Mouse (Mus musculus) natural killer cell, adult 2 months (primary cell): ENCODE results near the gene Cnep1r1.

Experiments used
- DNase-seq, 2 experiments: peaks; one replicate each; pipeline ENCODE4 v3.0.0; 2022; ENCODE audit warnings: low spot score in 2 of 2

Gene Cnep1r1

GRCm38 (mm10) chr8:88118456-88119036 lies at the start of gene Cnep1r1:
Cnep1r1 (plus strand) TSS chr8:88118769.
- peak; percentile 99 for DNase-seq

DNA sequence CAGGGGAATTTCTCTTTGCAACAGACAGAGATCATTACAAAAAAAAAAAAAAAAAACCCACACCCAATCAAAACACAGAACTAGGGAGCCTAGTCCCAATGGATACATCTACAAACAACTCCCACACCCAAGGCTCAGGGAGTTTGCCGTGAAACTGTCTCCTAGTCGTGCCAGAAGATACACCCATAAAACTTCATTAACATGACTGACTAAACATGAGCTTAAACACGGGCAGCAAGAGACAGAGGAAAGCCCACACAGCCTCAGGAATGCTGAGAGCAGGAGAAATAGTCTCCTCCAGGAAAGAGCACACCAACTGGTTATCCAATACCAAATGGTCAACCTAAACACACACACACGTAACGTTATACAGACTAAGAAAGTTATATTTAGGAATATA lies 36.4 kb upstream of the Cnep1r1 start:
- no peak for DNase-seq

- DNase-seq, result no peak
Measured at GRCm38 (mm10) chr8:88088006-88088405, 30.6 kb upstream of the Cnep1r1 start.

DNA sequence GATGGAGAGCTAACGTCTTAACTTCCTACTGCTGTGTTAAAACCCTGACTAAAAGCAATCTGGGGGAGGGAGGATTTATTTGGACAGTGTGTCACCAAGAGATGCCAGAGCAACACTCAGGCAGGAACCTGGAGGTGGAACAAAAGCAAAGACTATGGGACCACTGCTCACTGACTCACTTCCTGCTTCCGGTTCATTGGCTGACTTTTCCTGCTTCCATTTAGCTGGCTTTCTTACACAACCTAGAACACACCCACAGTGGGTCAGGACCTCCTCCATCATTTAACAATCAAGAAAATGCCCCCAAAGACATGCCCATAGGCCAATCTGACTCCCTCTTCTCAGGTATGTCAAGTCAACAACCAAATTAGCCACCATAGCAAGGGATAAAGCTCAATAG lies 26.9 kb upstream of the Cnep1r1 start:
- no peak for DNase-seq

DNA sequence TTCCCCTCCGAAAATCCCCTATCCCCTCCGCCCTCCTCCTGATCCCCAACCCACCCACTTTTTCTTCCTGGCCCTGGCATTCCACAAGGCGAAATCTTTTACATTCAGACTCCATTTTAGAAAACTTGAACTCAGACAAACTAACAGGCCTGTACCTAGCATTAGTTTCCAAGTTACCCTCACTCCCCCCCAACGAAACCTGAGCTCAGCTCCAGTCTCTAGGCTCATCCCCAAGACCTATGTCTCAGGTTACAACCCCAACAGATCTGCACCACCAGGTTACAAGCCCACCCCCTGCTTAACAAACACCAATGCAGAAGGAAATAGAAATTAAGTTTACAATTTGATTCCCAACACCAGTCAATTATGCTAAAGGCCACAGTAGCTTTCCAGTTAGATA lies 25.2 kb upstream of the Cnep1r1 start:
- no peak for DNase-seq

GRCm38 (mm10) chr8:88098856-88099255 lies 19.7 kb upstream of the Cnep1r1 start:
- no peak for DNase-seq

- DNase-seq, result peak; percentile 18 to 24
Measured at GRCm38 (mm10) chr8:88099526-88099925, 19.0 kb upstream of the Cnep1r1 start.

- no peak for DNase-seq
Measured at GRCm38 (mm10) chr8:88109241-88109640, 9.3 kb upstream of the Cnep1r1 start.

GRCm38 (mm10) chr8:88119076-88119475 lies 507 bp downstream of the Cnep1r1 start:
- no peak for DNase-seq

- DNase-seq, result no peak
Measured at GRCm38 (mm10) chr8:88124850-88125249, 6.3 kb downstream of the Cnep1r1 start.

DNA sequence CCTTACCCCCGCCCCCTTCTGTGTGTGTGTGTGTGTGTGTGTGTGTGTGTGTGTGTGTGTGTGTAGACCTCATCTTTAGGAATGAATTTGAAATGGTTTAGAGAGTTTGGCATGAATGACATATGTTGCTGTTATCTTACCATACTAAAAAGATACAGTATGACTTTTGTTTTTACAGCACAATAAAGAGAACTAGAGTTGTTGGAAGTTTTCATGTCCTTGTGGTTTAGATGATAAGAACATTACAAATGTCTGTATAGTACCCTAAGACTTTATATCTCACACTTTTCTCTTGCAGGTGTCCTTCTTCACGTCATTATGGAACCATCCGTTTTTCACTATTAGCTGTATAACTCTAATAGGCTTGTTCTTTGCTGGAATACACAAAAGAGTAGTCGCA lies 10.8 kb downstream of the Cnep1r1 start:
- no peak for DNase-seq

- DNase-seq, result no peak
Measured at GRCm38 (mm10) chr8:88130754-88131317, 12.3 kb downstream of the Cnep1r1 start.

- peak; percentile 84 to 88 for DNase-seq
Measured at GRCm38 (mm10) chr8:88137748-88138484, 19.3 kb downstream of the Cnep1r1 start, which contains the start of gene Heatr3. Heatr3 (plus strand) TSS chr8:88137855.

- DNase-seq, result peak in 1 of 2 experiments; percentile 26
Measured at GRCm38 (mm10) chr8:88139256-88139655, 20.7 kb downstream of the Cnep1r1 start.

- DNase-seq, result no peak
Measured at GRCm38 (mm10) chr8:88141629-88142028, 23.1 kb downstream of the Cnep1r1 start.

GRCm38 (mm10) chr8:88144041-88144440 lies 25.5 kb downstream of the Cnep1r1 start:
- DNase-seq, result no peak

GRCm38 (mm10) chr8:88150910-88151371 lies 32.4 kb downstream of the Cnep1r1 start:
- DNase-seq, result no peak

DNA sequence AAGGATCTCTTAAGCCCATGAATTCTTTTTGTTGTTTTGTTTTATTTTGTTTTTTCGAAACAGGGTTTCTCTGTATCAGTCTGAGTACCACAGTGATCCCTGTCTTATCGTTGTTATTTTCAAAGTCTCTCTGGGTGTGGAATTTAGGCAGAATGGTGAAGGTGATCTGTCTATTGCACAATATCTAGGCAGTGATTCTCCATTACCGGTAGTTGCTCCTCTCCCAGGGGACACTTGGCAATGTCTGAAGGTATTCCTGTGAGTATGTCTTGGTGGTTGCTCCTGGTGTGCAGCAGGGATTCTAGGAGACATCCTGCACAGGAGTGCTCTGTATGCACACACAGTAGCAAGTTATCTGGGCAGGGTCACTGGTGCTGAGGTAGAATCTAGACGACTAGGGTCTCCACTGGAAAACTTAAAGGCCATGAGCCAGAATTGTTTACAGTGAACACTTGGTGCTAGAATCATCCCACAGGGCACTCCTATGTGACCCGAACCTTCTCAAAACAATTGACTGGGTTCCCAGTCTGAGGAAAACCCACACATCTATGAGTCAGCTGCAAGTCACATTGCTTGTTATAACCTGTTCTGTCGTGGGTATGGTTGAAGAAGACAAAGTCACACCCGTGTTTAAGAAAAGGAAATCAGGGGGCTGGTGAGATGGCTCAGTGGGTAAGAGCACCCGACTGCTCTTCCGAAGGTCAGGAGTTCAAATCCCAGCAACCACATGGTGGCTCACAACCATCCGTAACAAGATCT lies 41.8 kb downstream of the Cnep1r1 start:
- no peak for DNase-seq

DNA sequence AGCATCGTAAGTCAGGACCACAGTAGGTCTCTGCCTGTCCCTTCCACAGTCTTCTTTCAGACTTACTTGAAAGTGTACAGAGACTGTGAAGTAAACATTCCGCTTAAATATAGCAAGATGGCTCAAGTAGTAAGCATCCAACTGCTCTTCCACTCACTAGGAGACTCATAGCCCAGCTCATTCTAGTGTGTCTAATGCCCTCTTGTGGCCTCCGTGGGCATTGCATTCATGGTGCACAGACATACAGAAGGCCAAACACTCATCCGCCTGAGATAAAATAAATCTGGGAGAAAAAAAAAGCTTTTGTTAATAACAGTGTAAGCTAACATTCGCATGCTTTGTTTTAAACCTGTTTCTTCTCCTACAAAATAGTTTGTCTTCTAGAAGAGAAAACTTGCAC lies 42.9 kb downstream of the Cnep1r1 start:
- peak; percentile 54 to 63 for DNase-seq

DNA sequence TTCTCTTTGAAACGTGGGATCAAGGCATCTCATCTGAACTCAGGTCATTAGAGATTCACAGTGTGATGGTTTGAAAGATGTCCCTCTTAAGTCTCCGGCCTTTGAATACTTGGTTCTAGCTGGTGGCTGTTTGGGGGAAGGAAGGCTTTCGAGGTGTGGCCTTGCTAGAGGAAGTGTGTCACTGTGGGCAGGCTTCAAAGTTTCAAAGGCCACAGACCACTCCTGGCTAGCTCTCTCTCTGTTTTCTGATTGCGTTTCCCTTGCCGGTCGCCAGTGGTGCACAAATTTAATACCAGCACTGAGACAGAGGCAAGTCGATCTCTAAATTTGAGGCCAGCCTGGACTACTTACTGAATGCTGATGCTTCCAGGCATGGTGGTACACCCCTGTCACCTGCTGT lies 56.7 kb downstream of the Cnep1r1 start:
- peak; percentile 70 to 79 for DNase-seq

DNA sequence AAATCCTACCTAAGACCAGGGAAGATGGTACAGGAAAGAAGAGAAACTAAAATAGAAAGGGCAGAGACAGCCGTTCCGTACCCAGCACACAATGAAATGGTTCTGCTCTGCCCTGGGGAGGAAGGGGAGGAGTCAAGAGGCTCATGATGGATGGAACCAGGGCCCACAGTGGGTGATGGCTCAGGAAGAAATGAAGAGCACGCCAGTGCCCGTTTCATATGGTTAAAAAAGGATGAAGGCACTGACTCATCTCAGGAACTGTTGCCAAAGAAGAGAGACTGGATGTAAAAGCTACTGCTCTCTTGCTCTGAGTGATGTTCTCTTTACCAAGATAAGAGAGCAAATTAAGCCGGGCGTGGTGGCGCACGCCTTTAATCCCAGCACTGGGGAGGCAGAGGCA lies 58.7 kb downstream of the Cnep1r1 start:
- DNase-seq, result no peak

- no peak for DNase-seq
Measured at GRCm38 (mm10) chr8:88183121-88183520, 64.6 kb downstream of the Cnep1r1 start.
